Mouse (Mus musculus): ENCODE measurements around the gene Il4i1.
"Not testable (repeated sequence)": the region's sequence is repeated elsewhere in the genome, so short reads cannot be mapped to it uniquely, and the experiment has no call there.

The Il4i1 gene

DNA sequence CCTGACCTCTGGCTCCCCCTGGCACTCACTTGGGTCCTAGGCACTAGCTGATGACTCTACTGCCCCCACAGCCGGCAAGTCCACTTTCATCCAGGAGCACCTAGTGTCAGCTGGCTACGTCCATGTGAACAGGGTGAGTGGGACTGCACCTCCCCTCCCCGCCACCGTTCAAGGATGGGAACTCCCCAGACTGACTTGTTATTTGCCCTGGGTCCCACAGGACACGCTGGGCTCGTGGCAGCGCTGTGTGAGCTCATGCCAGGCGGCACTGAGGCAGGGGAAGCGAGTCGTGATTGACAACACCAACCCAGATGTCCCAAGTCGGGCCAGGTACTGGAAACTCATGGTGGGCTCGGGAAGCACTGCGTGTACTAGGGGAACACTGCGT, 45.2 kb downstream of the Il4i1 start:
- in situ Hi-C loops (cut with MboI, MseI): no loop called here

GRCm38 (mm10) chr7:44862434-44862833, 46.2 kb downstream of the Il4i1 start:
- in situ Hi-C loops (cut with MboI, MseI): no loop called here

DNA sequence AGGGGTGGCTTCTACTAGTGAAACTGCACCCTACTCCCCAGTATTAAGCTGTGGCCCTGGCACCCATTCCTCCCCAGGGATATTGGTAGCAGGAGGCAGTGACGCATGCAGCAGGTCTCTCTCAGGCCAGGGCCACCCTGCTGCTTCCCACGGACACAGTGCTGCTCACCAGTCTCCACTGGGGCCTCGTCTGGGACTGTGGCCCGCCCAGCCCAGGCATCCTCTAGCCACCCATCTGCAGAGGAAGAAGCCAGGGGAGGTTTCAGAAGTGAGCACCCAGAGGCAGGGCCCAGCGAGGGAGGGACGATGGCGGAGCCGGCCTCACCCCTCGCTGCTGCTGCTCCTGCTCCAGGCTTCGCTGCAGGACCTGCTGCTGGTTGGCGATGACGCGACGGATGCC, 47.0 kb downstream of the Il4i1 start:
- in situ Hi-C loops (cut with MboI, MseI): no loop called here

DNA sequence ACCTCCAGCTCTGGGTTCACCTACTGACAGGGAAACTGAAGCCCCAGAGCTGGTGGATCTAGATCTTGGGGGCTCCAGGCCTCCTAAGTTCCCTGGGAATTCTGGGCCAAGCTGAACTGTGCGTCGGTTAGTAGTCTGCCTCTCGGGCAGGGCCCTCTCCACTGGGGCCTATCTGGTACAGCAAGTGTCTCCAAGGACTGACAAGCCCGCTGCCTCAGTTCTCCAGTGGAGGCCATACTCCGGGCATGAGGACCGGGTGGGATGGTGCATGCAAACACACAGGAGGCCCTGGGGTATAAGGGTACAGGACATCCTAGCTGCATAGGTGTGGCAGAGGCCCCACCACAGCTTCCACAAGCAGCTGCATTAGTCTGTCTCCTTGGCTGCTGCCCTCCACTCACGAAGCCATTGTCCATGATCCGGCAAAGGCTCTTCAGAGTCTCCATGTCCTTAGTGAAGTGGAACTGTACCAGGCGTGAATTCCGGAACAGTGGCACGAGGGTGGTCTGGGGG, 47.9 kb downstream of the Il4i1 start:
- in situ Hi-C loops (cut with MboI, MseI): no loop called here

- in situ Hi-C loops (cut with MboI, MseI): no loop called here
Measured at GRCm38 (mm10) chr7:44864595-44865542, 48.7 kb downstream of the Il4i1 start.

- in situ Hi-C loops (cut with MboI, MseI): no loop called here
Measured at GRCm38 (mm10) chr7:44866276-44867009, 50.3 kb downstream of the Il4i1 start.

DNA sequence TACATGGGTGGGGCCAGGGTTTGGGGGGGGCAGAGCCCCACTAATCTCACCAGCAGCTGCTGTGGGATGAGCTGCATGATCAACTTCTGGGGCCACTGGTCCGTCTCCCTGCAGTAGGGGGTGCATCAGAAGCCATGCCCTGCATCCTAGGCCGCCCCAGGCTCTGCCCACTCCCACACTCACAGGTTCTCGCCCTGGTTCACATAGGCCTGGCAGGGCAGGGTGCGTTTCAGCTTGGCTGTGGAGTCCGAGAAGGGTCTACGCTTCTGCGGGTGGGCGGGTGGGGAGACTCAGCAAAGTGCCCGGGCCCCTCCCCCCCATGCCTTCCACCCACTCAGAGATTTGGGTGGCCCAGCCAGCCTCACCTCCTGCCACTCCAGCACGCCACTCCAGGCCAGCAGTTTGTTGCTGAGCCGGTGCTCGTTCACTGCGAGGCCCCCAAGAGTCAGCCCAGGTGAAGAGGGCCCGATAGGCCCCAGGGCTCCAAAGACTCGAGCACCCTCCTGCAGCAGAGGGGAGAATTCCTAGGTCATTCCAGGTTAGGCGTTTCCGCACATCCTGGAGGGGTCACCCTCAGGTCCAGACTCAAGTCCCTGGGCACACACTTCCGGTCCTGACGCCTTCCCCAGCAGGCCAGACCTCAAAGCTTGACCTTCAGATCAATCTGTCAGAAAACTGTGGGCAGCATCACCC, 51.0 kb downstream of the Il4i1 start:
- in situ Hi-C loops (cut with MboI, MseI): no loop called here

- in situ Hi-C loops (cut with MboI, MseI): no loop called here
Measured at GRCm38 (mm10) chr7:44867802-44868201, 51.6 kb downstream of the Il4i1 start.

- in situ Hi-C loops (cut with MboI, MseI): no loop called here
Measured at GRCm38 (mm10) chr7:44868465-44868864, 52.3 kb downstream of the Il4i1 start.

GRCm38 (mm10) chr7:44868919-44869696, 52.9 kb downstream of the Il4i1 start:
- in situ Hi-C loops (cut with MboI, MseI): no loop called here

- in situ Hi-C loops (cut with MboI, MseI): no loop called here
Measured at GRCm38 (mm10) chr7:44869697-44870528, 53.7 kb downstream of the Il4i1 start, which contains the start of gene Ptov1. Gene Ptov1 (minus strand): TSS chr7:44869788.

- in situ Hi-C loops (cut with MboI, MseI): no loop called here
Measured at GRCm38 (mm10) chr7:44870614-44871013, 54.4 kb downstream of the Il4i1 start.

- in situ Hi-C loops (cut with MboI, MseI): no loop called here
Measured at GRCm38 (mm10) chr7:44871181-44871580, 55.0 kb downstream of the Il4i1 start.

- in situ Hi-C loops (cut with MboI, MseI): not testable (repeated sequence)
Measured at GRCm38 (mm10) chr7:44871774-44872173, 55.6 kb downstream of the Il4i1 start.

- in situ Hi-C loops (cut with MboI, MseI): no loop called here
Measured at GRCm38 (mm10) chr7:44877833-44878232, 61.6 kb downstream of the Il4i1 start.

DNA sequence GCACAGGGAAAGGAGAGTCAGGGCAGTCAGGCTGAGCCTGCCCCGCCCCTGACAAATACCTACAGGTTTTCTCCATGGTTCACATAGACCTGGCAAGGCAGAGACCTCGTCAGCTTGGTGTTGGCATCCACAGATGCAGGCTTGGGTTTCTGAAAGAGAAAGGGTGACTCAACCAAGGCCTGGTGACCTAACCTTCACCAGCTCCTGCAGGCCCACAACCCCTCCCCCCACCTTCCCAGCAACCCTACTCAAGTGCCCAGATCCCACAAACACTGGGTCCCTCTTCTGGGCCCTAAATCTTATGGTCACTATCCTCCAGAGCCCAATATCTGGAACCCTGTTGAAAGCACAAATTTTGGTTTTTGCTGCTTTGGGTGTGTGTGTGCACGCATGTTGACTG, 66.8 kb downstream of the Il4i1 start:
- in situ Hi-C loops (cut with MboI, MseI): no loop called here

DNA sequence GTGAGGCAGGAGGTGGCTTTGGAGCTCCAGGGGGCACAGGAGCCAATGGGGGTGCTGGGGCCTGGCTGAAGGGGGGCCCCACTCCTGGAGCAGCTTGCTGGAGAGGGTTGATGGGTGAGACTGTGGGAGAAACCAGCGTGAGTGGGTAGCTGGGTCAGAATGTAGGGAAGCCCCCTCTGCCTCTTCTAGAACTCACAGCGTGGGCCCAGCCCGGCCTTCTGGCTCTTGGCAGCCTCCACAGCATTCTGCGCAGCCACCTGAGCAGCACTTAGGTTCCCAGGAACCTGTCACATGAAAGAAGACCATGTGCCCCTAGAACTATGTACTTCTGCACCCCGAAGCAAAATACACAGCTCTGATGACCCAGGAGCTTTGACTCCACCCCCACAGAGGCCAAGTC, 68.5 kb downstream of the Il4i1 start:
- in situ Hi-C loops (cut with MboI, MseI): no loop called here

DNA sequence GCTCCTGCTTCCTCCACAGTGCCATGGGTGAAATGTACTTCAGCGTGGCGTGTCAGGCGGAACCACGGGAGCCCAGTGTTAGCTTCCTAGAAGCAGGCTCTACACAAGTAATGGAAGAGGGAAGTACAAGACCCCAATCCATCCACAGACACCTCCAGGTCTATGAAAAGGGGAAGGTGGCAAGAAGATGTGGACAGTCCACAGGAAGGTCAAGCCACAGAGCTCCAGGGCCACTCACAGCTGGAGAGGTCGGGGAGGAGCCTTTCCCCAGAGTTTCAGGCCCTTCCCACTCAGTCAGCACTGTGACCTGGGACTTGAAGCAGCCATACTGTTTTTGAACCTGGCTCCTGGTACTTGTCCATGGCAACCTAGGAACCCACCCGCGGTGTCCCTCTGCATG, 70.8 kb downstream of the Il4i1 start:
- in situ Hi-C loops (cut with MboI, MseI): no loop called here

- in situ Hi-C loops (cut with MboI, MseI): no loop called here
Measured at GRCm38 (mm10) chr7:44888256-44889105, 72.3 kb downstream of the Il4i1 start.
